Mouse (Mus musculus): ENCODE results near the gene Fxyd7.

Gene Fxyd7

GRCm38 (mm10) chr7:31051321-31052021 lies at the start of gene Fxyd7:
Gene Fxyd7 (minus strand): TSS chr7:31051467.
- no peak for DNase-seq (ENCODE audit: extremely low read depth, low read depth)

DNA sequence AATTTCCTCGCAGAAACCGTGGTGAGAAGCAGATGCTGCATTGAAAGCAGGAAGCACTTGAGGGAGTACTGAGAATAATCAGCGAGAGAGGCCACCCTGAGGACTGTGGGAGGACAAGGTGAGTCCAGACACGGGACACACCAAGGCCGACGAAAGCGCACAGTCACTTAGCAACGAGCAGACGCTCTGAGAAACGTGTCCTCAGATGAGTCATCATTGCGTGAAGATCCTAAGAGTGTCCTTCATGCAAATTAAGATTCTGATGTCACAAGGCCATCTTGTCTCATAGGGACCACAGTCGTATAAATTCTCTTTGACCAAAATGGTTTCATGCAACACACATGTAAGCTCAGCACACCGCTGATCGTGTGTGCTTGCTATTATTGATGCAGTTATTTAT lies 49.5 kb upstream of the Fxyd7 start:
- DNase-seq (ENCODE audit: extremely low read depth, low read depth) = no peak

- DNase-seq (ENCODE audit: extremely low read depth, low read depth) = no peak
Observed at GRCm38 (mm10) chr7:31099612-31099982, 48.3 kb upstream of the Fxyd7 start.

DNA sequence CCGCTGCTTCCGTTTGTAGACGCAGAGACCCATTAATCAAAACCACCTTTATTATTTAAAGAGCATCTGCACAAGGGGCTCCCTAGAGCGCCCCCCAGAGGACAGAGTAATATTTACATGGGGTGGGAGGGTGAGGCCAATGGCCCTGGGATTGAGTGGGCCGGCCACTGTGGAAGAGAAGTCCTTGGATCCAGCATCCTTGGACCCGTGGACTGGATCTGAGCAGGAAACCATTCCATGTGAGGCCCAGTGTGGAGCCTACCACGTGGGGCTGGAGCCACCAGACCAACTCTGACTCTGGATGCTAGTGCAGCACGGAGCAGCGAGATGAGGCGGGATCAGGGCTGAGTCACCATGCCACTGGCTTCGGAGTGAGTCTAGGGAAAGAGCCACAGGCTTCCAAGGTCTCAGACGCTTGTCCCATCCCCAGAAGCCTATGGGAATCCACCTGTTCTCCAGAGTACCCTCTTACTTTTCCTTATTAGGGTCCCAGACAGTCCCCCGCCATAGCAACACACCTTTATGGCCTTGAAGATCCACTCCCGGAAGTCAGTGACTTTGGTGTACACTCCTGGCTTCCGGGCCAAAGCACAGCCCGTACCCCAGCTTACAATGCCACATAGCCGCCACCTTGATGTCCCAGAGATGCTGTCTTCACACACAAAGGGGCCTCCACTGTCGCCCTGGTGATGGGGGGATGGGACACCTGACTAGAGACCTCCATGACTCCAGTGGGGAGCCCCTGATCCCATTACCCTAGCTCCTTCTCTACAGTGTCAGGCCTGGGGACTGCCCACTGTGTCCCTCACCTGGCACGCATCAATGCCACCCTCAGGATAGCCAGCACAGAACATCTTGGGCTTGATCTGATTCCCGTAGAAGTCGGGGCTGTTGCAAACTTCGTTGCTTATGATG lies 47.7 kb upstream of the Fxyd7 start:
- DNase-seq (ENCODE audit: extremely low read depth, low read depth) = no peak

- DNase-seq (ENCODE audit: extremely low read depth, low read depth) = peak; percentile 66
Observed at GRCm38 (mm10) chr7:31097583-31098248, 46.4 kb upstream of the Fxyd7 start.

- DNase-seq (ENCODE audit: extremely low read depth, low read depth) = no peak
Observed at GRCm38 (mm10) chr7:31096892-31097564, 45.8 kb upstream of the Fxyd7 start.

GRCm38 (mm10) chr7:31094774-31095501 lies 43.7 kb upstream of the Fxyd7 start:
- DNase-seq (ENCODE audit: extremely low read depth, low read depth) = no peak

DNA sequence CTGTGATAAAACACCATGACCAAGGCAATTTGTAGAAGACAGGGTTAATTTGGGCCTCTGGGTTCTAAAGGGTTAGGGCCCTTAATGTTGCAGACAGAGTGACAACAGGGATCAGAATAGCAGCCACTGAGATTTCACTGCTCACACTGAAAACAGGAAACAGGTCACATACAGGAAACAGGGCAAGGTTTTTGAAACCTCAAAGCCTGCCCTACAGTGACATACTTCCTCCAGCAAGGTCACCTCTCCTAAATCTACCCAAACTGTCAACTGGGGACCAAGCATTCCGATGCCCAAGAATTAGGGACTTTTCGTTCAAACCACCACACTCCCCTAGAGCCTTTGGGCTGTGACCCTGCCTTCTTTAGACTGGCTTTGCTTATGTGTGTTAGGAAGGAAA lies 38.5 kb upstream of the Fxyd7 start:
- DNase-seq (ENCODE audit: extremely low read depth, low read depth) = no peak

GRCm38 (mm10) chr7:31088206-31088605 lies 36.9 kb upstream of the Fxyd7 start:
- DNase-seq (ENCODE audit: extremely low read depth, low read depth) = no peak

- no peak for DNase-seq (ENCODE audit: extremely low read depth, low read depth)
Observed at GRCm38 (mm10) chr7:31087262-31087661, 36.0 kb upstream of the Fxyd7 start.

- no peak for DNase-seq (ENCODE audit: extremely low read depth, low read depth)
Observed at GRCm38 (mm10) chr7:31086175-31086755, 35.0 kb upstream of the Fxyd7 start.

DNA sequence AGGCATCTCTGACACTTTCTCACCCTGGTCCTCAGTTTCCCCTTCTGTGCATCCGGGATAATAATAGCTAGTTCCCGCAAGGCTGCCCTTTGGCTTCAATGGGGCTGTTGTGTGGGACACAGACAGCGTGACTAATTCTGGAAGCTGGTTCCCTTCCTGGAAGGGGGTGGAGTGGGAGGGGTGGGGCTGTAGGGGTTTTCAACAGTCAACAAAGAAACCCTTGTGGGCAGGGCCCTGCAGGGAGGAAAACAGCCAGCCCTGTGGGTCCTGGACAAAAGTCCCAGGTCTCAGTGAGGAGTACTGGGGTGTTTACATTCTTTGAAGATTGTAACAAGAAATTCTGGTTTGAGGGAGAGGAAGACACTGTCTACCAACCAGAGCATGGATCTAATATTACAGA lies 33.9 kb upstream of the Fxyd7 start:
- DNase-seq (ENCODE audit: extremely low read depth, low read depth) = no peak

GRCm38 (mm10) chr7:31084140-31084539 lies 32.9 kb upstream of the Fxyd7 start:
- no peak for DNase-seq (ENCODE audit: extremely low read depth, low read depth)

DNA sequence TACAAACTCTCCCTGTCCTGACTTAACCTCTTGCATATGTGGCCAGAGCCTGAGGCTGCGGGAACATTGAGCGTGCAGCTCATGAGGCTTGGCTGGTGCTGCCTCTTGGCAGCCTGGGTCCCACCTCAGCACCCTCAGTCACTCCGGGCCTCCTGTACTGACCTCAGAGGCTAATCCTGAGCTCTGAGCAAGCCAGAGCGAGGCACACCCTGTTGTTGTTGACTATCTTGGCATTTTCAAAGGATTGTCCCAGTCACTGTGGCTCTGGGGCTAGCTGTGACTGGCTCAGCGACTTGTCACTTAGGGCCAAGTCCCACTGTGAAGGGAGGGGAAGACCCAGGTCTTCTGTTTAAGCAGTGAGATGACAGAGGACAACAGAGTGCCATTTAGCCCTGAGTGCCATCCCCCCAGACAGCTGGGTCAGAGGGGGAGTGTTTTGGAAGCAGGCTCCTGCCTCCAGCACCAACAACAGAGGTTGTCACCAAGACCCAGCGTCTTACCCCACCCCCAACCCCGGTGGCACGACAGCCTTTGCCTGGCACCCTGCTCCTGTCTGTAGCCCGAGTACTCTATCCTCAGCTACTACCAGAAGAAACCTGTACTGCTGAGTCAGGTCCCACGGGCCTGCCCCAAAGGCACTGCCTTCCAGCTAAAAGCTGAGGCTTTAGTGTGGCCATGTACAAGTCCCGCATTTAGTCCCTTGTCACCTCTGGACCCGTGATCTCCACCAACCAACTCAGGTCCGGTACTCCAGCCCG lies 31.7 kb upstream of the Fxyd7 start:
- DNase-seq (ENCODE audit: extremely low read depth, low read depth) = no peak

DNA sequence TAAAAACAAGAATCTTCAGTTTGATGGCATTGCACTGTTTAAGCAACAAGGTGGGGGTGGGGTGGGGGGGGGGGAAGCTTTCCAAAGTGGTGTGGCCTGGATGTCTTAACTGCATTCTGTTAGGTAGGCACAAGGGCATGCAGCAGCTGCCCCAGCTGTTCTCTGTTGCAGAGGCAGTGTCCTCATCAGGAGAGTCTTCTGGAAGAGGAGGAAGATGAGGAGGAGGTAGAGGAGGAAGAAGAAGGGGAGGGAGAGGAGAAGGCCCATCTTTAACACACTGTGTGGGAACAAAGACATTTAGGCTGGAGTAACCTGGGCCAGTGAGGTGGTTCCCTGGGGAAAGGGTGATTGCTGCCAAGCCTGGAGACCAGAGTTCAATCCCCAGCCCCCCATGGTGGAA lies 30.8 kb upstream of the Fxyd7 start:
- DNase-seq (ENCODE audit: extremely low read depth, low read depth) = no peak

- no peak for DNase-seq (ENCODE audit: extremely low read depth, low read depth)
Observed at GRCm38 (mm10) chr7:31081106-31081505, 29.8 kb upstream of the Fxyd7 start.

- DNase-seq (ENCODE audit: extremely low read depth, low read depth) = no peak
Observed at GRCm38 (mm10) chr7:31080611-31081010, 29.3 kb upstream of the Fxyd7 start.

DNA sequence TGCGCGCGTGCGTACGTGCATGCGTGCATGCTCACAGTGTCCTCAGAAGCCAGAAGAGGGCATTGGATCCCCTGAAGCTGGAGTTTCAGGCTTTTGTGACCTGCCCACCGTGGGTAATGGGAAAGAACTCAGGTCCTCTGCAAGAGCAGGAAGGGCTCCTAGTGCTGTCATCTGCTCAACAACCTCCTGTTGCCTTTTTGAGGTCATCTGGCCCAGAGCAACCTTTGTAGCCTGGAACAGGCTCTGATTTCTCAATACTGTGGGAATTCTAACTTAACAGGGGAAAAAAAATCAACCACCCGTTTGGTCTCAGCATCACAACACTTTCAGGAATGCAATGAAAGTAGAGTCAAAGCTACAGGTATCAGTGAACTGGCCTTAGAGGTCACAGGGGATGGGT lies 28.4 kb upstream of the Fxyd7 start:
- no peak for DNase-seq (ENCODE audit: extremely low read depth, low read depth)

DNA sequence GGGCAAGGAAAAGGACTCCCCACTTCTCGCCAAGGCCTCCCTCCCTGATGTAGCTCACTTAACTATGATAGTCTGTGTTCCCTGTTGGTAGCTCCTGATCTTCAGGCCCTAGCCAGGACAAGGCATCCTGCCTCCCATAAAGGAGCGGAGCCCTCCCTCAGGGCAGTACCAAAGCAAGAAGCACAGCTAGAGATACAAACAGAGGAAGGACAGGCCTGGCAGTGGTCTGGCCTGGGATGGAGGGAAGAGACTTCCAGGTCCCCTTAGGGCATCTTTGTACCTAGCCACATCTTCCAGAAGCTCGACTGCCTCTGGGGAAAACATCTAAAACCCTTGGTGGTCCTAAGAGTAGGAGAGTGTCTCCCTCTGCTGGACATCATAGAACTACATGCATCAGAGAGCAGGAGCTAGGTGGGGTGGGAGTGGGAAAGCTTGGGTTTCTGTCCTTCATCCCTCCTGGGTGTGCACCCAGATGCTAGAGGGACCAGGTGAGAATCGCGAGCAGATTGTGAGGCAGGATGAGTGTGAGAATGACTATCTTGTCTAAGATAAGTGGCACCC lies 26.7 kb upstream of the Fxyd7 start:
- no peak for DNase-seq (ENCODE audit: extremely low read depth, low read depth)

DNA sequence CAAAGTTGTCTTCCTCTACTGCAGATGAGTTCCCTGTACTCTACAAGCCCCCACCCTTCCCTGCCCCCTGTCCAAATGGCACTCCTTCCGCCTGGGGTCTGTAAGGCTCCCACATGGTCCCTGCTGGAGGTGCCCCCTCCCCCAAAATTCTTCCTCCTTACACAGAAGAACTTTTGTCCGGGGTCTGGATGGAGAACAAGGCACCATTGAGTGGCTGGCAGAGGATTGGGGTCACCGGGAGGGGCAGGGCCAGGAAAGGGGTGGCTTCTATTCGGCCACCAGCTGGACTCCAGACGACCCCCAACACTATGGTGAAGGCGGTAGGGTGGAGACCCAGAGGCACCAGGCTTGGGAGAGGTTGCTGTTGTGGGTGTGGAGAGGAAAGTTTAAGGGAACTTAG lies 26.2 kb upstream of the Fxyd7 start:
- DNase-seq (ENCODE audit: extremely low read depth, low read depth) = no peak
